Mouse (Mus musculus): ENCODE data around the gene Fgfr2.

The Fgfr2 gene

GRCm38 (mm10) chr7:132802066-132802465 is 321.1 kb downstream of the Fgfr2 start:
- TF ChIP-seq GATA4 (IDR thresholded peaks at IDR 0.05; ENCODE audit: insufficient replicate concordance, low read length): no peak

DNA sequence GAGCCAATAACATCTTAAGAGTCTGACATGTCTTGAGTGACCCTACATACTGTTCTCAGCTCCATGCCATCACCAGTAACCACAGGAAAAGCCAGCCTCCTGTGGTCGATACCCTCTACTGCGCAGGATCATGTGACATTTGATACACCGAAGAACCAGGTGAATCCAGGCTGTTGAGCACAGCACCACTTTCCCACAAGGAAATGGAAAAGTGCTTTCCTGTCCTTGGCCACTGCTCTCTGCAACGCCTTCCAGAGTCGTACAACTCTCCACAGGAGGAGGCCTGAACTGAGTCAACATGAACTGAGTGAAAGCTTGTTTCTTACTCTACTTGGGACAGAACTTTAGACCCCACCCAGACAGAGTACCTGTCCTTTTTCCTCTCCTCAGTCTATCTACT is 321.6 kb downstream of the Fgfr2 start:
- no peak for TF ChIP-seq GATA4 (IDR thresholded peaks at IDR 0.05; ENCODE audit: insufficient replicate concordance, low read length)

GRCm38 (mm10) chr7:132800868-132801267 is 322.3 kb downstream of the Fgfr2 start:
- TF ChIP-seq GATA4 (IDR thresholded peaks at IDR 0.05; ENCODE audit: insufficient replicate concordance, low read length): no peak

GRCm38 (mm10) chr7:132799119-132800016 is 323.8 kb downstream of the Fgfr2 start:
- TF ChIP-seq GATA4 (IDR thresholded peaks at IDR 0.05; ENCODE audit: insufficient replicate concordance, low read length): peak; percentile 73; the same call in 1 of the 2 replicates

DNA sequence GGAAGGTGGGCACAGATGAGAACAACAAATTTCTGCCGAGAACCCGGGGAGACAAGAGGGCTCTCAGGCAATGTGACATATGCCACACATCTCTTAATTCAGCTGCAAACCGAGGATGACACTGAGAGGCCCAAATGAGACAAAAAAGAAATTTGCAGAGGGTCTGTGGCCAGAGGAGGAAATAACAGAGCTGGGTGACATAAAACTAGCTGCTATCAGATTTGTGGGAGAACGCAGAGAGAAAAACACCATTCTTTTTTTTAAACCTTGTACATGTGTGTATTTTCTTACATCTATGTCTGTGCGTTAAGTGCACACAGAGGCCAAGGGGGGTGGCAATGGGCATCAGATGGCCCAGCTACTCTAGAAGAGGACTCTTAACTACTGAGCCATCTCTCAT is 328.0 kb downstream of the Fgfr2 start:
- no peak for TF ChIP-seq GATA4 (IDR thresholded peaks at IDR 0.05; ENCODE audit: insufficient replicate concordance, low read length)

- TF ChIP-seq GATA4 (IDR thresholded peaks at IDR 0.05; ENCODE audit: insufficient replicate concordance, low read length): no peak
These were observed 329.7 kb downstream of the Fgfr2 start for GRCm38 (mm10) chr7:132793467-132793866.

DNA sequence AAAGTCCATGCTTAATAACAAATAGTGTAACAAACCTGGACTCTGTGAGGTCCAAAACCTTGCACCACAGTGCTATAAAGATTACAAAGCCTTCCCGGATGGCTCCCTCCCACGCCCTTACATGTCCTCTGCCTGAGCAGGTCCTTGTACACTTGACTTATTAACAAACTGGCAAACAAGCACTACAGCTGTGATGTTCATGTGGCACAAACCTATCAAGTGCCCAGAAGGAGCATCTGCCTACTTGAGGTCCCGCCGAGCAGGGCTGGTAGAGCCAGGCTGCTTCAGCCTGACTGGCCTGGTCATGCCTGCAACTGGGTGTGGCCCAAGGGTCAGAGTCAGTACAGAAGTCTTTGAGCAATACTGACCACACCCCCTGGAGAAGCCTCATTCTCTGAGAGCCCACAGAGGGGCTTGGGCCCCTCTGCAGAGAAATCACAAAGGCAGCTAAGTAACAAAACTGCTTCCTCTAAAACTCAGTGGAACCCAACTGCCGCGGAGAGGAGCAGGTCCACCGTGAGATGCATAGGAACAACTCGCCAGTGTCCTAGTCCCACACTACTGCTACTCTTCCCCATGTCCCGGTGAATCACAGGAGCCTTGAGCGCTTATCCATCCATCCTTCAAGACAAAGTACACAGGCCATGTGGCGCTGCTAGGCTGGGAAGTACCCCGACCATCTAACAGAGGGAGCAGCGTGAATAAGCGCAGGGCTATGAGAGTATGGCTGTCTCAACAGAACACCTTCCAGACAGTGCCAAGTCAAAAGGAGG is 332.5 kb downstream of the Fgfr2 start:
- TF ChIP-seq GATA4 (IDR thresholded peaks at IDR 0.05; ENCODE audit: insufficient replicate concordance, low read length): no peak

- no peak for TF ChIP-seq GATA4 (IDR thresholded peaks at IDR 0.05; ENCODE audit: insufficient replicate concordance, low read length)
These were observed 334.3 kb downstream of the Fgfr2 start for GRCm38 (mm10) chr7:132788826-132789225.

GRCm38 (mm10) chr7:132787496-132788190 is 335.5 kb downstream of the Fgfr2 start:
- TF ChIP-seq GATA4 (IDR thresholded peaks at IDR 0.05; ENCODE audit: insufficient replicate concordance, low read length): no peak

DNA sequence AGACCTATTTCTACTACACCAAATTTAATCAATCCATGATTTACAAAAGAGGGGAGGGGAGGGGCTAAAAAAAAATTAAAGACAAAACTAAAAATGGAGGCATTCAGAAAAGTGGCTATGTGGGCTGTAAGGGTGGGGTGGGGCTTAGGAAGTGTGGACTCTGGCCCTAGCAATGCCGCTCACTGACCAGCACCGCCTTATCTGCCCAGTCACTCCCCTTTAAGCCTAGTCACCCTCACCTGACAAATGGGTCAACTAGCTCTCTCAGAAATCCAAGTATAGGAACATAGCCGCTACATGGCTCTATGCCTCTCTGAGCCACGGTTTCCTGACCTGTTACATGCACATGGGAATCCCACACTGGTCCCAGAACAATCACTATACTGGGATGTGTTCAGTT is 336.1 kb downstream of the Fgfr2 start:
- no peak for TF ChIP-seq GATA4 (IDR thresholded peaks at IDR 0.05; ENCODE audit: insufficient replicate concordance, low read length)

DNA sequence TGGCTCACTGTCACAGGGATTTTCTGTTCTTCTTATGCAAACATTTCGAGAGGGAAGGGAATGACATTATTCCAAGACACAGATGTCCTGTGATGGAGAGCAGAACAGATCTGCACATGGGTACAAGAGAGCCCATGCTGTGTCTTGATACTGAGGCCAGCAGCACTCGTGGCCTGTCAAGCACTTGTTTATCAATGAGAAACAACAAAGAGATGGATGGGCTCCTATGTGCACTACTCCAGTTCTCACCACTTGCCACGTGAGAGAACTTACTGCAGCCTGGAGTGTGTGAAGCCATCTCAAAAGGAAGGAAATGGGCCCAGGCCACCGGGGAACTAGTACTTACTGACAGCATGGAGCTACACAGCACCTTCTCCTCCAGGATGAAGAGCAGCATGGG is 336.6 kb downstream of the Fgfr2 start:
- TF ChIP-seq GATA4 (IDR thresholded peaks at IDR 0.05; ENCODE audit: insufficient replicate concordance, low read length): no peak; the same call in 1 of the 2 replicates

DNA sequence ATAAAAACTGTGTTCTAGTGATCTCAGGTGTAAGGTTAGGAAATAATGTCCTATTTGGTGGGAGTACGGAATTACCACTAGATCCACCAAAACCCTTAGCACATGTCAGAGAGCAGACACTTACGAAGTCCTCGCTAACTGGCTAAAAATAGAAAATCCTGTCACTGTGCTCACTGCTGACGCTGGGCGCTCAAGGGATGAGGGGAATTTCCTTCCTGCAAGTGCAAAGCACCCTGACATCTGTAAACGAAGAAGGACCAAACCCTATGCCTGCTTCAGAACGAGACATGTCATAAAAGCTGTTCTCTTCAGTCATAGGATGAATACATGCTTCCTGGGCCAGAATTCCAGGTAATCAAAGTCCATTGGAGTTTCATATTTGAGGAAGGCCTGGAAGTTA is 337.1 kb downstream of the Fgfr2 start:
- no peak for TF ChIP-seq GATA4 (IDR thresholded peaks at IDR 0.05; ENCODE audit: insufficient replicate concordance, low read length)

- no peak for TF ChIP-seq GATA4 (IDR thresholded peaks at IDR 0.05; ENCODE audit: insufficient replicate concordance, low read length)
These were observed 339.0 kb downstream of the Fgfr2 start for GRCm38 (mm10) chr7:132784101-132784500.

GRCm38 (mm10) chr7:132781850-132782249 is 341.3 kb downstream of the Fgfr2 start:
- TF ChIP-seq GATA4 (IDR thresholded peaks at IDR 0.05; ENCODE audit: insufficient replicate concordance, low read length): no peak

DNA sequence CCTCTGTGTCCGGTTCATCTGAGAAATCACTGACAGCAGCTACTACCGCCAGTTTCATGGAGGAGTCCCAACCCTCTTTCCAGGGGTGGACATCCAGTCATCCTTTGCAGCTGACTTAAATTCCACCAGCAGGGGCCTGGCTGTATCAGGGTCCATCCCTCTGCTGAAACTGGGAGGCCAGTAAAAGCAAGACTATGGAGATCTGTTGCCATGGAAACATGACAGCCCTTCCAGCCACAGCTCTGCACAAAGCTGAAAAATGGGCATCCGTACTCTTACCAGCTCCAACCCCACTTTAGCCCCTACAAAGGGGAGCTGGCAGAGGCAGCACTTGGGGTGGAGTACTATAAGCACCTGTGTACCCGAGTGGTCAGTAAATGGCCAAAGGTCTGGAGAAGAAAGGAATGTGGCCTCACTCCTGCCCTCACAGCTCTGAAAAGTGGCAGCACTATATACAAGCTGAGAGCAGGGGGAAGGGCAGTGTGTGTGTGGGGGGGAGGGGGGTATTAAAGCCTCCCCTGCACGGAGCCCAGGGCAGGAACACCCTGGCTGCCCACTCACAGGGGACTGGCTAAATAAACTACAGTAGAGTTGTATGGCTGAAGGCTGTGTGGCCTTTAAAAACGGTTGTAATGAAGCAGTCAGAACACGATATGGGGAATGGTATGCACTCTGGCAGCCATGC is 341.9 kb downstream of the Fgfr2 start:
- TF ChIP-seq GATA4 (IDR thresholded peaks at IDR 0.05; ENCODE audit: insufficient replicate concordance, low read length): no peak
